In genomic region chr5:87452514-87452913, GRCm38 (mm10) we compare ENCODE assay signal across 19 mouse cellular contexts. TPM values are rescaled to one million over a fixed set of nuclear protein-coding genes. Genes with fewer than 3 reads are reported as not detected.
"Had no signal": no experiment of that assay in that cellular context is flagged by ENCODE, and none has a peak within 500 bp of the region (broad histone marks: within the 10 kb centered on the region; RNA-seq: fewer than 3 reads in every experiment).

No protein-coding gene starts in this region.

RNA-seq across cellular contexts. Expression of gene Ugt2b38, which starts 28.5 kb away (rescaled TPM):
- total RNA-seq: megakaryocyte progenitor cell, adult 5-6 weeks; midbrain, postnatal 0 days; monocyte, adult 5-6 weeks; neutrophil, adult 5-6 weeks had no signal
- polyA plus RNA-seq: lung, adult 2 months; lung, embryonic 15.5 days; lung, postnatal 0 days; macrophage; midbrain, embryonic 11.5 days; midbrain, embryonic 13.5 days; midbrain, embryonic 15.5 days; midbrain, postnatal 0 days; neural tube, embryonic 12.5 days; neural tube, embryonic 14.5 days; spleen, adult 2 months; stomach, embryonic 15.5 days; stomach, postnatal 0 days; testis, adult 2 months; thymus, adult 2 months; urinary bladder, adult 2 months had no signal

RNA-seq across cellular contexts. Expression of gene Ugt2a2, which starts 29.5 kb away (rescaled TPM):
- total RNA-seq: megakaryocyte progenitor cell, adult 5-6 weeks; monocyte, adult 5-6 weeks; neutrophil, adult 5-6 weeks had no signal
- polyA plus RNA-seq: lung, adult 2 months; lung, embryonic 15.5 days; lung, postnatal 0 days; macrophage; midbrain, embryonic 11.5 days; midbrain, embryonic 13.5 days; midbrain, embryonic 15.5 days; neural tube, embryonic 12.5 days; neural tube, embryonic 14.5 days; spleen, adult 2 months; stomach, embryonic 15.5 days; stomach, postnatal 0 days; testis, adult 2 months; thymus, adult 2 months had no signal

RNA-seq across cellular contexts. Expression of gene Gm43638, which starts 34.1 kb away (rescaled TPM):
- total RNA-seq: megakaryocyte progenitor cell, adult 5-6 weeks; midbrain, postnatal 0 days; monocyte, adult 5-6 weeks; neutrophil, adult 5-6 weeks had no signal
- polyA plus RNA-seq: lung, adult 2 months; lung, embryonic 15.5 days; lung, postnatal 0 days; macrophage; midbrain, embryonic 11.5 days; midbrain, embryonic 13.5 days; midbrain, embryonic 15.5 days; midbrain, postnatal 0 days; neural tube, embryonic 12.5 days; neural tube, embryonic 14.5 days; spleen, adult 2 months; stomach, embryonic 15.5 days; stomach, postnatal 0 days; testis, adult 2 months; thymus, adult 2 months; urinary bladder, adult 2 months had no signal

RNA-seq across cellular contexts. Expression of gene Ugt2a1, which starts 38.2 kb away (rescaled TPM):
- total RNA-seq: megakaryocyte progenitor cell, adult 5-6 weeks; midbrain, postnatal 0 days; monocyte, adult 5-6 weeks; neutrophil, adult 5-6 weeks had no signal
- polyA plus RNA-seq: lung, adult 2 months; lung, embryonic 15.5 days; lung, postnatal 0 days; macrophage; midbrain, embryonic 11.5 days; midbrain, embryonic 13.5 days; midbrain, embryonic 15.5 days; neural tube, embryonic 12.5 days; neural tube, embryonic 14.5 days; spleen, adult 2 months; stomach, embryonic 15.5 days; stomach, postnatal 0 days; testis, adult 2 months; thymus, adult 2 months; urinary bladder, adult 2 months had no signal
